ENCODE assay signal across 22 mouse cellular contexts in the genomic region with DNA sequence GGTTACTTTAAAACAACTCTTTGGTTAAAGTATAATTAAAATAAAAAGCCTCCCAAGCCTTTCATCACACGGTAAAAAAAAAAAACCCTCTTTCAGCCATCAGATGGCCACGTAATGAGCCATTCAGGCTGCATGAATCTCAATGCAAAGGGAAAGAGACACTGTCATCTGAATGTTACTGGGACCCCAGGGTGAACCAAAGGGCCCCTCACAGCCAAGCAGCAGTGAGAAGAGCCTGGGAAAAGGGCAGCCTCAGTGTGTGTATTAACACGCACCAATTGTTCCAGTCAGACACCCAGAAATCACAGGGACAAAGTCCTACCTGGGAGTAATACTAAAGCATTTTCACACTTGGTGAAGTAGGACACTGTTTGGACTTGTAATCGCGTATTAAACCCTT. TPM values are rescaled to one million over a fixed set of nuclear protein-coding genes. Genes with fewer than 3 reads are reported as not detected.
DNase-seq lines count a peak whose midpoint lies in the region; ATAC-seq and TF ChIP-seq lines count a peak whose summit lies in the region.
"Had no signal": no experiment of that assay in that cellular context is flagged by ENCODE, and none has a peak within 500 bp of the region (broad histone marks: within the 10 kb centered on the region; RNA-seq: fewer than 3 reads in every experiment).

No protein-coding gene starts in this region.

- 32% methylated on average over 5 of the region's 5 CpGs for WGBS in hindbrain, embryonic 13.5 days
- 28% methylated on average over 5 of the region's 5 CpGs for WGBS in midbrain, embryonic 14.5 days

- peaks cover 13% of the 10 kb centered on the region for H3K36me3 ChIP-seq in hindbrain, embryonic 13.5 days
- H3K36me3 ChIP-seq in midbrain, embryonic 14.5 days (ENCODE audit: control insufficient read depth, insufficient read depth, low read length) = 0 out of 2 replicates have a peak, but pooled peaks cover 3% of the 10 kb centered on the region
- H3K36me3 ChIP-seq: embryonic facial prominence, embryonic 12.5 days; intestine, embryonic 15.5 days; lung, embryonic 15.5 days; stomach, embryonic 15.5 days had no signal

- no peak for DNase-seq in left cerebral cortex, adult 2 months (ENCODE audit: extremely low spot score in 1 of 2, low spot score in 2 of 2)
- DNase-seq in left cerebral cortex, postnatal 10 days (ENCODE audit: extremely low spot score in 1 of 2, low spot score in 2 of 2) = no peak
- DNase-seq in midbrain, embryonic 14.5 days = peak; percentile 32
- DNase-seq in right cerebral cortex, postnatal 4 days = no peak
- no peak for DNase-seq in thymus, postnatal 36 days
- DNase-seq in ovary, adult 18-20 months (ENCODE audit: low spot score) = no peak
- DNase-seq in liver = no peak
- DNase-seq: heart, adult 2 months; kidney, postnatal 10 days had no signal

- H3K27me3 ChIP-seq in hindbrain, embryonic 13.5 days = no peaks in the 10 kb centered on the region
- no peaks in the 10 kb centered on the region for H3K27me3 ChIP-seq in midbrain, embryonic 14.5 days (ENCODE audit: control insufficient read depth, insufficient read depth, low read length)
- H3K27me3 ChIP-seq: embryonic facial prominence, embryonic 12.5 days; intestine, embryonic 15.5 days; lung, embryonic 15.5 days; stomach, embryonic 15.5 days had no signal

- peak overlapping the region; percentile 41 for H3K27ac ChIP-seq in left cerebral cortex, adult 2 months
- H3K27ac ChIP-seq in hindbrain, embryonic 13.5 days = peak overlapping the region; percentile 88
- H3K27ac ChIP-seq in midbrain, embryonic 14.5 days (replicated peaks; ENCODE audit: low read depth, low read length) = peak overlapping the region; percentile 86
- H3K27ac ChIP-seq: embryonic facial prominence, embryonic 12.5 days; heart, adult 2 months; intestine, embryonic 15.5 days; lung, embryonic 15.5 days; stomach, embryonic 15.5 days had no signal

- no peak overlapping the region for H3K9ac ChIP-seq in hindbrain, embryonic 13.5 days
- no peak overlapping the region for H3K9ac ChIP-seq in midbrain, embryonic 14.5 days (replicated peaks; ENCODE audit: low read length)
- H3K9ac ChIP-seq: embryonic facial prominence, embryonic 12.5 days; intestine, embryonic 15.5 days; lung, embryonic 15.5 days; stomach, embryonic 15.5 days had no signal

- no peak for TF ChIP-seq CTCF in left cerebral cortex, adult 2 months (IDR thresholded peaks at IDR 0.05)

- intact Hi-C loops in left cerebral cortex, adult 2 months (cut with DNase I) = no loop called here
- intact Hi-C loops in left cerebral cortex, postnatal 10 days (cut with DNase I) = no loop called here

- no peaks in the 10 kb centered on the region for H3K9me3 ChIP-seq in hindbrain, embryonic 13.5 days
- no peaks in the 10 kb centered on the region for H3K9me3 ChIP-seq in midbrain, embryonic 14.5 days (ENCODE audit: control insufficient read depth, low read length)
- H3K9me3 ChIP-seq: embryonic facial prominence, embryonic 12.5 days; intestine, embryonic 15.5 days; lung, embryonic 15.5 days; stomach, embryonic 15.5 days had no signal

- ATAC-seq in hindbrain, embryonic 13.5 days (ENCODE audit: low FRiP score) = no peak
- ATAC-seq in midbrain, embryonic 14.5 days (ENCODE audit: low FRiP score, low TSS enrichment) = no peak
- ATAC-seq: activated CD4-positive, CD25-positive, alpha-beta regulatory T cell, adult 4 months; intestine, embryonic 15.5 days had no signal

- H3K4me2 ChIP-seq in hindbrain, embryonic 13.5 days = peak overlapping the region; percentile 8; the same call in 1 of the 2 replicates
- peak overlapping the region; percentile 36 for H3K4me2 ChIP-seq in midbrain, embryonic 14.5 days (ENCODE audit: low read length)
- H3K4me2 ChIP-seq: embryonic facial prominence, embryonic 12.5 days; intestine, embryonic 15.5 days; liver, embryonic 11.5 days; lung, embryonic 15.5 days; stomach, embryonic 15.5 days had no signal

- H3K4me1 ChIP-seq in hindbrain, embryonic 13.5 days (replicated peaks) = peaks cover 35% of the 10 kb centered on the region
- H3K4me1 ChIP-seq in midbrain, embryonic 14.5 days (ENCODE audit: control insufficient read depth, insufficient read depth, low read length) = peaks cover 29% of the 10 kb centered on the region
- H3K4me1 ChIP-seq: embryonic facial prominence, embryonic 12.5 days; intestine, embryonic 15.5 days; lung, embryonic 15.5 days; stomach, embryonic 15.5 days had no signal

- no peak overlapping the region for H3K4me3 ChIP-seq in left cerebral cortex, adult 2 months
- H3K4me3 ChIP-seq in hindbrain, embryonic 13.5 days = no peak overlapping the region
- no peak overlapping the region for H3K4me3 ChIP-seq in midbrain, embryonic 14.5 days (replicated peaks; ENCODE audit: low read depth, low read length)
- H3K4me3 ChIP-seq: embryonic facial prominence, embryonic 12.5 days; heart, adult 2 months; intestine, embryonic 15.5 days; lung, embryonic 15.5 days; myocyte; stomach, embryonic 15.5 days had no signal

RNA-seq across cellular contexts. Expression of a gene that starts 8.0 kb away (rescaled TPM):
- under 1 TPM in 1 of 2 experiments, not detected in 1; 0.18 TPM for total RNA-seq in left cerebral cortex, adult 2 months (2021)
- total RNA-seq in left cerebral cortex, postnatal 10 days (2021) = under 1 TPM in 1 of 2 experiments, not detected in 1; 0.10 TPM
- 0.14 and 0.19 TPM in 2 replicates for polyA plus RNA-seq in hindbrain, embryonic 13.5 days (2015; fragmentation: Nextera tagmentation; extraction: Ambion mirVana)
- polyA plus RNA-seq in midbrain, embryonic 14.5 days (2014; fragmentation: Nextera tagmentation; extraction: Ambion mirVana) = 0.18 and 0.26 TPM in 2 replicates
- total RNA-seq: gastrocnemius, adult 8-10 months; heart, adult 2 months; left cerebral cortex, postnatal 25 days; megakaryocyte progenitor cell, adult 5-6 weeks had no signal
- polyA plus RNA-seq: heart, postnatal 0 days; lung, embryonic 15.5 days; stomach, embryonic 15.5 days had no signal

RNA-seq across cellular contexts. Expression of a gene that starts 48.5 kb away (rescaled TPM):
- total RNA-seq in left cerebral cortex, adult 2 months (2021) = under 1 TPM; 0.61 to 0.68 TPM
- under 1 TPM; 0.21 to 0.73 TPM for total RNA-seq in left cerebral cortex, postnatal 10 days (2021)
- polyA plus RNA-seq in hindbrain, embryonic 13.5 days (2015; fragmentation: Nextera tagmentation; extraction: Ambion mirVana) = 1.4 and 1.5 TPM in 2 replicates
- polyA plus RNA-seq in midbrain, embryonic 14.5 days (2014; fragmentation: Nextera tagmentation; extraction: Ambion mirVana) = 1.1 and 1.2 TPM in 2 replicates
- total RNA-seq: common myeloid progenitor, adult 5-6 weeks; gastrocnemius, adult 8-10 months; heart, adult 2 months; megakaryocyte progenitor cell, adult 5-6 weeks had no signal
- polyA plus RNA-seq: activated CD4-positive, CD25-positive, alpha-beta regulatory T cell, adult 4 months; heart, postnatal 0 days; liver, embryonic 11.5 days; myocyte had no signal
